Mouse (Mus musculus) kidney, embryonic 15.5 days (tissue): ENCODE measurements at regions not wholly inside any gene's neighbourhood (a gene's known extent, or its start where the extent isn't known, plus 50 kb on each side); places are given as distances from the start of the nearest gene placed in this dataset.

Source experiments
- ATAC-seq: fragments of 200-750 bp; cut with Nextera tagmentation; replicated peaks from 2 replicates; pipeline ENCODE4 v1.8.0; 2017; ENCODE audit warnings: moderate TSS enrichment; ENCODE audit not compliant: low FRiP score
- H3K27ac ChIP-seq: fragments of 300-500 bp; sonication (generic); 2 replicates; pipeline ENCODE4 v1.5.1; 2015; ENCODE audit warnings: mild to moderate bottlenecking, inconsistent platforms
- H3K27me3 ChIP-seq: fragments of 300-500 bp; sonication (generic); 2 replicates; pipeline ENCODE4 v1.6.1; 2015; ENCODE audit warnings: inconsistent platforms
- H3K36me3 ChIP-seq: fragments of 300-500 bp; sonication (generic); 2 replicates; pipeline ENCODE4 v1.6.1; 2015; ENCODE audit warnings: inconsistent platforms
- H3K4me1 ChIP-seq: fragments of 300-500 bp; sonication (generic); 2 replicates; pipeline ENCODE4 v1.6.1; 2015; ENCODE audit warnings: inconsistent platforms
- H3K4me2 ChIP-seq: fragments of 300-500 bp; sonication (generic); 2 replicates; pipeline ENCODE4 v1.6.1; 2015; ENCODE audit warnings: moderate library complexity, mild to moderate bottlenecking, inconsistent platforms
- H3K4me3 ChIP-seq: fragments of 300-500 bp; sonication (generic); replicated peaks from 2 replicates; pipeline ENCODE4 v1.5.1; 2015; ENCODE audit warnings: mild to moderate bottlenecking, inconsistent platforms
- H3K9ac ChIP-seq: fragments of 300-500 bp; sonication (generic); 2 replicates; pipeline ENCODE4 v1.6.1; 2015; ENCODE audit warnings: mild to moderate bottlenecking, inconsistent platforms
- H3K9me3 ChIP-seq: fragments of 300-500 bp; sonication (generic); replicated peaks from 2 replicates; pipeline ENCODE4 v1.6.1; 2016; ENCODE audit warnings: inconsistent platforms
- WGBS: fragments of 180-500 bp; shearing (Covaris S2); methylation state at CpG from one replicate; pipeline ENCODE4 v1.1.7; 2015; ENCODE audit warnings: mixed read lengths; 5-methylcytosine and 5-hydroxymethylcytosine counted together

DNA sequence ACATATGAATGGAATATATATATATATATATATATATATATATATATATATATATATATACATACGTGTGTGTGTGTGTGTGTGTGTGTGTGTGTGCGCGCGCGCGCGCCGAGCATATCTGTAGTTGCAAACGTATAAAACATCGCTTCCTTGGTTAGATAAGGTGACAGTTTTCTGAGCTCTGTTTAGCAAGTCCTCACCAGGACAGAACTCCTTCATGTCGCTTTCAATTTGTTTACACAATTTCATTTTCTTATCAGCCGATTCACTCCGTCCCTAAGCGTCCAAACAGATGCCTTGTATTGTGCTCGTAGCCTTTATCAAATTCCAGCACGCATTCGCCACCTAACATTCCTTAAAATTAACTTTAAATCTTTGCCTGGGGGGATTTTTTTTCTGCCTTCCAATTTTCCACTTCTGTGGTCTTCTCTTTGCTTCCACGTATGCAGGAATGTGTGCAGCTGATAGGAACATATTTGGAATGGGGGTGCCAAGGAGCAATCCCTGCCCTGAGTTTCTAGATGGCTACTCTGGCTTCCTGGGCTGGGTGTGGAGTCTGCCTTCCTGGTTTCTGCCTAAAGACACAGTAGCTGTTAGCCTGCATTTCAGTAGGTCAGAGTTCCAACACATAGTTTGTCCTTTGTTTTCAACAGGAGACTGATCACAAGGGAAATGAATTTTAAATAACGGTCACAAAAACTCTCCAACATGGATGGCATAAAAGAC, 575.7 kb downstream of the Robo2 start:
- no peak overlapping the region for H3K27ac ChIP-seq
- no peaks in the 10 kb centered on the region; the same call in 1 of the 2 replicates for H3K9me3 ChIP-seq
- 82% methylated on average over 19 of the region's 19 CpGs for WGBS
- H3K4me1 ChIP-seq = no peaks in the 10 kb centered on the region
- no peaks in the 10 kb centered on the region for H3K36me3 ChIP-seq
- H3K4me3 ChIP-seq = no peak overlapping the region
- no peak overlapping the region for H3K4me2 ChIP-seq
- ATAC-seq = no peak
- no peaks in the 10 kb centered on the region for H3K27me3 ChIP-seq
- no peak overlapping the region for H3K9ac ChIP-seq

GRCm38 (mm10) chr16:73821387-73822338, 590.0 kb downstream of the Robo2 start:
- WGBS = 43% methylated on average over 10 of the region's 10 CpGs
- ATAC-seq = peak; percentile 89
- Histone ChIP-seq H3K27me3 (no peaks in the 10 kb centered on the region), H3K36me3 (no peaks in the 10 kb centered on the region), H3K9ac (no peak overlapping the region), H3K9me3 (no peaks in the 10 kb centered on the region), H3K4me2 (no peak overlapping the region), H3K27ac (no peak overlapping the region), H3K4me1 (no peaks in the 10 kb centered on the region), H3K4me3 (no peak overlapping the region)

DNA sequence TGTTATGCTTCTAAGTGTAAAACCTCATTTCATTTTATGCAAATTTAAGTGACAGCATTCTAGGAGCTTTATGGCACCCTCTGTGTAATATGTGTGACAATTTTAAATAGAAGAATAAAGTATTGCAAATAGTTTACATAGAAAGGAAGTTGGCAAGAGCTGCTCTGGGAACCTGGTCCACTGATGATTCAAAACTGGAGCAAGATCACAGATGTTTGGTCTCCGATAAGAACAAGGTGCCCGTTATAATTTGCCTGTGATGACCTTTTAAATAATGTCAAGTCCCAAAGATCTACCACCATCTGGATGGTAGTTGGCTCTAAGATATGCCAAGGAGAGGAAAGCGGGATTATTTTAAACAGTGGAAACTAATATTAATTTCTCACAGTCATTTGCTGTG, 607.1 kb downstream of the Robo2 start:
- no peak for ATAC-seq

GRCm38 (mm10) chr16:73796528-73797171, 615.0 kb downstream of the Robo2 start:
- Histone ChIP-seq H3K9me3 (no peaks in the 10 kb centered on the region), H3K27ac (no peak overlapping the region), H3K4me3 (no peak overlapping the region), H3K4me2 (no peak overlapping the region), H3K9ac (no peak overlapping the region), H3K27me3 (no peaks in the 10 kb centered on the region), H3K36me3 (no peaks in the 10 kb centered on the region), H3K4me1 (no peaks in the 10 kb centered on the region)
- ATAC-seq = no peak
- 78% methylated on average over 6 of the region's 6 CpGs for WGBS

More for the DNA sequence above, 607.1 kb downstream of the Robo2 start:
- Histone ChIP-seq H3K4me1 (no peaks in the 10 kb centered on the region), H3K4me2 (no peak overlapping the region), H3K9ac (no peak overlapping the region), H3K27me3 (no peaks in the 10 kb centered on the region), H3K36me3 (no peaks in the 10 kb centered on the region), H3K9me3 (no peaks in the 10 kb centered on the region), H3K27ac (no peak overlapping the region), H3K4me3 (no peak overlapping the region)
- WGBS = 79% methylated on average over 3 of the region's 3 CpGs

- Histone ChIP-seq H3K4me3 (no peak overlapping the region), H3K4me2 (no peak overlapping the region), H3K27me3 (no peaks in the 10 kb centered on the region), H3K9ac (no peak overlapping the region), H3K27ac (no peak overlapping the region), H3K4me1 (no peaks in the 10 kb centered on the region), H3K36me3 (no peaks in the 10 kb centered on the region), H3K9me3 (no peaks in the 10 kb centered on the region)
- ATAC-seq = no peak
- WGBS = 78% methylated on average over 2 of the region's 2 CpGs
Measured at GRCm38 (mm10) chr16:73785074-73785438, 626.6 kb downstream of the Robo2 start.

DNA sequence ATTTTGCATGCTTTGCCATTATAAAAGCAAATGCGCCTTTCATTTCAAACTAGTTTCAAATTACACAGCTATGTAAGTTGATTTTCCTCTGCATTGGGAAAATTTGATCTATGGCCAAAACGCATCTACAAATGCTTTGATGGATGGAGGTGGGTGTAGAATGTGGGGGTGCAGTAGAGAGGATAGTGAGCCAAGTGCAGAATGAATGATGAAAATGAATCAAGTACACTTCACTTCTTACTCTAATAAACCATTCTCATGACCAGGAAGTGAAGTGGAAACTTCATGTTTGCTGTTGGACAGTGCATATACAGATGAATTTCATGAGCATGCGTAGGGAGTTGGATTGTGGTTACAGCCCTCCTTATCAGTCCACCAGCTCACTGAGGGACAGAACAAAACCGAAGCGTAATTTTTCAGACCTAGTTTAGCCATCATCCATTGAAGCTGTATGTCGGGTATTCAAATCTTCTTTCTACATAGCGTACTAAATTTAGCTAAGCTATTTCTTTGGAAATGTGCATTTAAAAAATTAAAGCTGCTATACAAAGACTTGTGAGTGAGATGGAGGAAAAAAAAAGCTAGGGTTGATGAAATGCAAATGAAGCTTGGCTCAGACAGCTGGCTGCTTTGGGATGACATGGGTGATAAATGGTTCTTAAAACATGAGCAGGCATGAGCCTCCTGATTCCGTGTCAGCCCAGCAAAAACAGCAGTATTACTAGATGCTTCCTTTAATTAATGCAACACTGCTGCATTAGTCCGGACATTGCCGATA, 627.1 kb downstream of the Robo2 start:
- Histone ChIP-seq H3K4me3 (no peak overlapping the region), H3K27me3 (no peaks in the 10 kb centered on the region), H3K4me1 (no peaks in the 10 kb centered on the region), H3K36me3 (no peaks in the 10 kb centered on the region), H3K4me2 (no peak overlapping the region), H3K9ac (no peak overlapping the region), H3K9me3 (no peaks in the 10 kb centered on the region), H3K27ac (no peak overlapping the region)
- ATAC-seq = no peak
- WGBS = 74% methylated on average over 10 of the region's 10 CpGs

DNA sequence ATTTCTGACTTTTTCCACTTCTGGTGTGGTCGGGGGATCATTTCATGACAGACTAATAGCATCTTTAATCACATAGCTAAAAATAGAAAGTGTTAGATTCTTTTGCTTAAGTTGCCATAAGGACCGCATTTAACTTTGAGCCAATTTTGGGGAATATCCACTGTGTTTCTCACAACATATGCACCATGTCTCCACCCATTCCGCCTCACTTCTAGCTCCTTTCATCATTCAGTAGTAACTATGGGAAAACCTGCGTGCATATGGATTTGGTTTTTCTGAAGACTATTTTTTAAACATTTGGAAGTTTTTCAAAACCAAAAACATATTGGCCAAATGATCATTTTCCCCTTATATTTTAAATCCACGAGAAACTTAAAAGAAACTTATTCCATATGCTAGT, 639.2 kb downstream of the Robo2 start:
- H3K36me3 ChIP-seq = no peaks in the 10 kb centered on the region
- H3K4me3 ChIP-seq = no peak overlapping the region
- H3K27me3 ChIP-seq = no peaks in the 10 kb centered on the region
- no peak overlapping the region for H3K9ac ChIP-seq
- H3K4me1 ChIP-seq = no peaks in the 10 kb centered on the region
- no peaks in the 10 kb centered on the region for H3K9me3 ChIP-seq
- 87% methylated on average over 5 of the region's 5 CpGs for WGBS
- no peak overlapping the region for H3K27ac ChIP-seq
- ATAC-seq = no peak
- no peak overlapping the region for H3K4me2 ChIP-seq

DNA sequence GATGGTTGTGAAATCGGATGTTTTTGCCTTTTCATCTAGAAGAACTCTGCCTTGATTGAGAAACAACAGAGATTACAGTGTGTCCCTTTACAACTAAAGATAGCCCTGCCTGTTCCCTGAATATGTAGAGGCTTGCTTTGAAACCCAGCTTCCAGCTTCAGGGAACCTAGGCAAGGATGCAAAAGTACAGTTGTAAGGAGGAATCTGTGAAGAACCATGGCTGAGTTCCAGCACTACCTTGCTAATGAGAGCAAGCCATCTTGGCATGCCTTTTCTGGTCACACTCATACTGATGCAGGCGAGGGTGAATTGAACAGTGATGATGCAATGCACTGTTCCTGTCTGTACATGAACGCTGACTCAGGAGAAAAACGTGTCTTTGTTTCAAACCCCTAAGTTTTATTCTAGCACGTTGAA, 641.2 kb downstream of the Robo2 start:
- H3K36me3 ChIP-seq = no peaks in the 10 kb centered on the region
- no peak for ATAC-seq
- H3K9me3 ChIP-seq = no peaks in the 10 kb centered on the region
- no peak overlapping the region for H3K9ac ChIP-seq
- H3K4me3 ChIP-seq = no peak overlapping the region
- whole genome bisulfite sequencing = 72% methylated on average over 5 of the region's 5 CpGs
- H3K4me2 ChIP-seq = no peak overlapping the region
- H3K27me3 ChIP-seq = no peaks in the 10 kb centered on the region
- H3K4me1 ChIP-seq = no peaks in the 10 kb centered on the region
- no peak overlapping the region for H3K27ac ChIP-seq

DNA sequence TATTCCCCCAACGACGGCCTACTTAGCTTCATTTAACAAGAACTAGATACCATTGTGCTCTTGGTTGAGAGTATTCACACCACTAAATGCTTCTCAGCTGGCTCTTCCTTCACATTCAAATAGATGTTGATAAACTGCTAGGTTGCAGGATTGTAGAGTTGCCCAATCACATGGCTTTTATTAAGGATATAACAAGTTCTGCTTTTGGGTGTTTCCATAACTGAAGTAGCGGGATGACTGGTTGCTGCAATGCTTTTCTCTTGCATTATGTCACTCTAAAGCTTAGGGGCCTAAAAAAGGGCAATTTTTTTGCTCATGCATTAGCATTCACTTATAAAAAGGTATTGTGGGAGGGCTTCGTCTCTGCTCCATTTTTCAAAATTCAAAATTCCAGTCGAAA, 641.9 kb downstream of the Robo2 start:
- Histone ChIP-seq H3K4me3 (no peak overlapping the region), H3K27ac (no peak overlapping the region), H3K4me1 (no peaks in the 10 kb centered on the region), H3K27me3 (no peaks in the 10 kb centered on the region), H3K9ac (no peak overlapping the region), H3K36me3 (no peaks in the 10 kb centered on the region), H3K9me3 (no peaks in the 10 kb centered on the region), H3K4me2 (no peak overlapping the region)
- ATAC-seq = no peak
- 89% methylated on average over 5 of the region's 5 CpGs for WGBS

DNA sequence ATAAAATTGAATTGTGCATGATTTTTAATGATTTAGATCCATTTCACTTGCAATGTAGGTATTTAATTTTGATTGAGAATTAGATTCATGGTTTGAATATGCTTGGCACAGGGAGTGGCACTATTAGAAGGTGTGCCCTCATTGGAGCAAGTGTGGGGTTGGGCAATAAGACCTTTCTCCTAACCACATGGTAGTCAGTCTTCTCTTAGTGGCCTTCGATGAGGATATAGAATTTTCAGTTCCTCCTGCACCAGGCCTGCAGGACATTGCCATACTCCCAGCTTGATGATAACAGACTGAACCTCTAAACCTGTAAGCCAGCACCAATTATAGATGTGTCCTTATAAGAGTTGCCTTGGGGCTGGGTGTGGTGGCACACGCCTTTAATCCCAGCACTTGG, 642.9 kb downstream of the Robo2 start:
- H3K4me1 ChIP-seq = no peaks in the 10 kb centered on the region
- no peak overlapping the region for H3K4me3 ChIP-seq
- no peak overlapping the region for H3K4me2 ChIP-seq
- WGBS = 90% methylated on average over 2 of the region's 2 CpGs
- no peak for ATAC-seq
- H3K27me3 ChIP-seq = no peaks in the 10 kb centered on the region
- no peak overlapping the region for H3K27ac ChIP-seq
- no peaks in the 10 kb centered on the region for H3K9me3 ChIP-seq
- no peak overlapping the region for H3K9ac ChIP-seq
- H3K36me3 ChIP-seq = no peaks in the 10 kb centered on the region

GRCm38 (mm10) chr16:73765184-73765583, 646.4 kb downstream of the Robo2 start:
- Histone ChIP-seq H3K4me3 (no peak overlapping the region), H3K9ac (no peak overlapping the region), H3K27ac (no peak overlapping the region), H3K4me2 (no peak overlapping the region), H3K36me3 (no peaks in the 10 kb centered on the region), H3K9me3 (no peaks in the 10 kb centered on the region), H3K4me1 (no peaks in the 10 kb centered on the region), H3K27me3 (no peaks in the 10 kb centered on the region)
- WGBS = 90% methylated on average over 3 of the region's 3 CpGs
- no peak for ATAC-seq
